Mouse (Mus musculus) stomach, postnatal 0 days (tissue): ENCODE data around the gene Syt11. TPM values are rescaled to one million over a fixed set of nuclear protein-coding genes. Genes with fewer than 3 reads are reported as not detected.
"Not testable (repeated sequence)": the region's sequence is repeated elsewhere in the genome, so short reads cannot be mapped to it uniquely, and the experiment has no call there.

Experiments used
- ATAC-seq: fragments of 200-750 bp; cut with Nextera tagmentation; 2 replicates; pipeline ENCODE4 v1.8.0; 2017; ENCODE audit not compliant: low FRiP score, low TSS enrichment
- DNase-seq: peaks from one replicate; pipeline ENCODE4 v3.0.0-alpha.2; 2016; ENCODE audit warnings: low spot score
- H3K27ac ChIP-seq: fragments of 300-500 bp; sonication (generic); replicated peaks from 2 replicates; pipeline ENCODE4 v1.5.1; 2014; ENCODE audit warnings: mild to moderate bottlenecking, control low read depth
- H3K27me3 ChIP-seq: fragments of 300-500 bp; sonication (generic); 2 replicates; pipeline ENCODE4 v1.6.1; 2014; ENCODE audit warnings: low read length; ENCODE audit not compliant: control insufficient read depth, insufficient read depth
- H3K36me3 ChIP-seq: fragments of 300-500 bp; sonication (generic); 2 replicates; pipeline ENCODE4 v1.6.1; 2014; ENCODE audit warnings: low read length, mixed read lengths; ENCODE audit not compliant: control insufficient read depth, insufficient read depth
- H3K4me1 ChIP-seq: fragments of 300-500 bp; sonication (generic); replicated peaks from 2 replicates; pipeline ENCODE4 v1.6.1; 2014; ENCODE audit warnings: antibody characterized with exemption; ENCODE audit not compliant: control insufficient read depth, insufficient read depth
- H3K4me2 ChIP-seq: fragments of 300-500 bp; sonication (generic); replicated peaks from 2 replicates; pipeline ENCODE4 v1.6.1; 2014; ENCODE audit warnings: low read depth, mild to moderate bottlenecking, control low read depth, moderate library complexity
- H3K4me3 ChIP-seq: fragments of 300-500 bp; sonication (generic); 2 replicates; pipeline ENCODE4 v1.5.1; 2014; ENCODE audit warnings: low read depth, low read length, control low read depth
- H3K9ac ChIP-seq: fragments of 300-500 bp; sonication (generic); 2 replicates; pipeline ENCODE4 v1.6.1; 2014; ENCODE audit warnings: mild to moderate bottlenecking, low read length, control low read depth, mixed read lengths
- H3K9me3 ChIP-seq: fragments of 300-500 bp; sonication (generic); 2 replicates; pipeline ENCODE4 v1.6.1; 2016; ENCODE audit warnings: low read length; ENCODE audit not compliant: control insufficient read depth
- CTCF ChIP-seq: IDR thresholded peaks from 2 replicates; pipeline ENCODE4 v1.5.1; 2016; ENCODE audit warnings: antibody characterized with exemption, low read depth, mild to moderate bottlenecking, moderate library complexity
- EP300 ChIP-seq: optimal IDR thresholded peaks from 2 replicates; pipeline ENCODE3; 2016; ENCODE audit warnings: antibody characterized with exemption
- WGBS: fragments of 180-500 bp; shearing (Covaris S2); extraction: QIAGEN DNeasy Blood & Tissue Kit; methylation state at CpG from one replicate; pipeline ENCODE4 v1.1.7; 2014; 5-methylcytosine and 5-hydroxymethylcytosine counted together
- polyA plus RNA-seq: library from polyadenylated mRNA; unstranded; fragments of >200 nt; fragmentation: Nextera tagmentation; extraction: Ambion mirVana; gene quantifications from 2 replicates; pipeline ENCODE4 v1.2.1, GENCODE M21; 2015

Syt11 gene
- polyA plus RNA-seq, 1 experiment from 2014 or later: 9.6 TPM

GRCm38 (mm10) chr3:88717831-88718230 is 57.1 kb downstream of the Syt11 start:
- Histone ChIP-seq H3K9me3 (no peaks in the 10 kb centered on the region), H3K4me2 (peak overlapping the region; percentile 79), H3K4me1 (no peaks in the 10 kb centered on the region), H3K27ac (peak overlapping the region; percentile 56), H3K27me3 (no peaks in the 10 kb centered on the region), H3K9ac (peak overlapping the region; percentile 0; the same call in 1 of the 2 replicates), H3K36me3 (peaks cover 3% of the 10 kb centered on the region; the same call in 1 of the 2 replicates), H3K4me3 (peak overlapping the region; percentile 75)
- DNase-seq: no peak
- no peak for TF ChIP-seq CTCF
- TF ChIP-seq EP300: no peak
- ATAC-seq: no peak
- WGBS: 3% methylated on average over 1 of the region's 1 CpGs

GRCm38 (mm10) chr3:88717198-88717798 is 57.7 kb downstream of the Syt11 start:
- WGBS: 2% methylated on average over 9 of the region's 9 CpGs
- ATAC-seq (peak; percentile 19; the same call in 1 of the 2 replicates), DNase-seq (peak; percentile 58)
- no peaks in the 10 kb centered on the region for H3K27me3 ChIP-seq
- no peaks in the 10 kb centered on the region for H3K9me3 ChIP-seq
- peaks cover 3% of the 10 kb centered on the region; the same call in 1 of the 2 replicates for H3K36me3 ChIP-seq
- no peak for TF ChIP-seq EP300
- TF ChIP-seq CTCF: peak; percentile 10; the same call in 1 of the 2 replicates
- H3K4me2 ChIP-seq: peak overlapping the region; percentile 79
- H3K27ac ChIP-seq: peak overlapping the region; percentile 96
- H3K4me1 ChIP-seq: no peaks in the 10 kb centered on the region
- H3K4me3 ChIP-seq: peak overlapping the region; percentile 75
- peak overlapping the region; percentile 79 for H3K9ac ChIP-seq

- H3K9me3 ChIP-seq: no peaks in the 10 kb centered on the region
- no peaks in the 10 kb centered on the region for H3K27me3 ChIP-seq
- peak within 1 kb of the TSS; percentile 96 for H3K27ac ChIP-seq
- H3K36me3 ChIP-seq: peaks cover 6% of the 10 kb centered on the region
- TF ChIP-seq EP300 (no peak), CTCF (no peak)
- H3K9ac ChIP-seq: peak within 1 kb of the TSS; percentile 79
- DNase-seq (peak; percentile 94), ATAC-seq (peak; percentile 90)
- H3K4me1 ChIP-seq: no peaks in the 10 kb centered on the region
- H3K4me3 ChIP-seq: peak within 1 kb of the TSS; percentile 75
- peak within 1 kb of the TSS; percentile 79 for H3K4me2 ChIP-seq
- WGBS: 2% methylated on average over 27 of the region's 27 CpGs
Measured at GRCm38 (mm10) chr3:88716399-88717197, 58.4 kb downstream of the Syt11 start, which contains the start of gene Rit1. TSS of gene Rit1 (plus strand) at chr3:88716838.

GRCm38 (mm10) chr3:88715716-88716115 is 59.2 kb downstream of the Syt11 start:
- 84% methylated on average over 5 of the region's 5 CpGs for WGBS
- not testable (repeated sequence) for H3K27me3 ChIP-seq, H3K4me2 ChIP-seq, ATAC-seq, H3K9ac ChIP-seq, H3K27ac ChIP-seq, H3K36me3 ChIP-seq, H3K4me1 ChIP-seq, H3K9me3 ChIP-seq, DNase-seq, H3K4me3 ChIP-seq

GRCm38 (mm10) chr3:88714725-88715124 is 60.2 kb downstream of the Syt11 start:
- no peak for DNase-seq
- TF ChIP-seq EP300 (no peak), CTCF (no peak)
- Histone ChIP-seq H3K4me3 (no peak overlapping the region), H3K36me3 (peaks cover 16% of the 10 kb centered on the region), H3K9me3 (no peaks in the 10 kb centered on the region), H3K27ac (no peak overlapping the region), H3K4me2 (no peak overlapping the region), H3K27me3 (no peaks in the 10 kb centered on the region), H3K4me1 (no peaks in the 10 kb centered on the region), H3K9ac (no peak overlapping the region)
- 56% methylated on average over 2 of the region's 2 CpGs for WGBS
- ATAC-seq: no peak

GRCm38 (mm10) chr3:88713709-88714108 is 61.3 kb downstream of the Syt11 start:
- WGBS: 96% methylated on average over 4 of the region's 4 CpGs
- H3K9ac ChIP-seq: no peak overlapping the region

More at GRCm38 (mm10) chr3:88713709-88714108, 61.3 kb downstream of the Syt11 start:
- Histone ChIP-seq H3K4me2 (no peak overlapping the region), H3K27ac (no peak overlapping the region), H3K36me3 (peaks cover 22% of the 10 kb centered on the region), H3K4me1 (no peaks in the 10 kb centered on the region), H3K27me3 (no peaks in the 10 kb centered on the region), H3K9me3 (no peaks in the 10 kb centered on the region), H3K4me3 (no peak overlapping the region)
- TF ChIP-seq EP300: no peak
- TF ChIP-seq CTCF: no peak
- no peak for ATAC-seq
- no peak for DNase-seq
